Mouse (Mus musculus): ENCODE results near the gene Prss56.

The Prss56 gene

DNA sequence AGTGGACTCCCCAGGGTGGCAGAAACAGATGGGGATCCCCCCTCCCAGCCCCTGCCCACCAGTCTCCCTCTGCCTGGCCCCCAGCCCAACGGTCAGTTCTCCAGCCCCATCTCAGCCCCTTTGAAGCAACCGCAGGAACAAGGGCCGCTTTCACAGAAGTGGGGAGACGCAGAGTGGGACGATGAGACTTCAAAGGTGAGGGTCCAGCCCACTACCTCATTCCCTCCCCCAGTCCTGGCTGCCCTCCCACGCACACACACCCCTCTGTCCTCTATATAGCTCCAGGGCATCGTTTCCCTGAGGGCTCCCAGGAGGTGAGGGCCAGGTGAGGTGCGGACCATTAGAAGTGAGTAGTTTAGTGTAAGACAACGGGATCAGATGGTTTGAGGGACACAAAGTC, at the start of gene Prss56:
Gene Prss56, plus strand, starts transcription at position 301 of the 400 bp plus-strand sequence.
- DNase-seq = no peak

DNA sequence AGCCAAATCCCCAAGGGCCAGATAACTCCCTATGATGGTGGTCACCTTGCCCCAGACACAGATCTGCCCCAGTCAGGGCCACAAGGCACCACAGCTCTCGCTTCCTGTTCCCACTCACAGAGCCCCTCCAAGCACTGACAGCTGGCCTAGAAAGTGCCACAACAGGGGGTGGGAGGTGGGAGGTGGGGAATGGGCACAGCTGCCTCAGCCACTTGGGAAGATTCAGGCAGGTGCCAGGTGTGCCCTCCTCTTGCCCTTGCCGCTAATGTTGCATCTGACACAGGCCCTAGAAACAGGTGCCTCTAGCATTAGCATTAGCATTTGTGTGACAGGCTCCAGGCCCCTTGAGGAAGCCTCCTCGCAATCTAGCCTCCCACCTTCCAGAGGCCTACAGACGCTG, 41.6 kb upstream of the Prss56 start:
- DNase-seq = no peak

DNA sequence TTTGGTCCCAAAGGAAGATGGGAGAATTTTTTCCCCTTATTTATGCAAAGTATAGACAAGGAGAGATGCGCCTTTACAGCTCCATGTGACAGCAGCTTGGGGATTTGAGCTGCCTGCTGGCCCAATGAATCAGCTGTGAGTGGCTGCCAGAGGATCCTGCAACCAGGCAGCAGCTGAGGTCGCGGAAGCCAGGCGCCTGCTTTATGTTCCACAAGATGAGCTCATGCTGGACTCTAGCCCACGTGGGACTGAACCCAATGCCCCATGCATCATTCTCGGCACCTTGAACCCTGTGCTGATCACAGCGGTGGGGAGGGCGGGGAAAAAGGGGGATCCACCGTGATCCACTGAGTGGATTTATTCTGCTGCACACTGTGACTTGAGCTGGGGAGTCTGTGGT, 40.7 kb upstream of the Prss56 start:
- DNase-seq = no peak

DNA sequence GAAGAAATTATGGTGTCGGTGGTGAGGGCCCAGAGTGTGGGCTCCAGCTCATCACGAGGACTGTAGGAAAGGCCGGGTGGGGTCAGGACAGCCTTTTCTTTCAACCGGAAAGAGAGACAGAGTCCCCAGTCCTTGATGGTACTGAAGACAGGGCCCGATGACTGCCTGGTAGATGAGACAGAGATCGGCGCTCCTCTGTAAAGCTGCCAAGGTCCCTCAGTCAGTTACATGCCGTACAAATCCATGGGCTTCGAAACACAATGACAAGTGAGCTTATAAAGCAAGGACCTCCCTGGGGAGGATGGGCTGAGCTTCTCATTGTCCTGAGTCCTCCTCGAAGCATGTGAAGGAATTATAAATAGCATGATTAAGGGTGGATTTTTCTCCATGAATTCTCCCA, 40.0 kb upstream of the Prss56 start:
- no peak for DNase-seq

DNA sequence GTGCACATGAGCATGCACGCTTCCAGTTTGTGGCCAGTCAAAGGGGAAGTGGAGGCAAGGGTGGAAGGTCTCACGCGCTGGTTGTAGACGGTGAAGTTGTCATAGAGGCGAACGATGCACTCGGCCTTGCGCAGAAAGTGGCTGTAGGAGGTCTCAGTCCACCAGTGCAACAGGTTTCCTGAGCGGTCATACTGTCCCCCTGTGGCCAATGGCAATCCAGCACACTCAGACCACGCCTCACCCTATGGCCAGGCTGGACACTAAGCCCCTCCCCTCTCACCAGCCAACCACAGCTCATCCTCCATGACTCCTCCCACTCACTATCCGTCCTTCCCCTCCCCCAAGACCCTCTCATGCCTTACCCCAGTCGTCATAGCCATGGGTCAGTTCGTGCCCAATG, 33.7 kb upstream of the Prss56 start:
- DNase-seq = no peak

- DNase-seq = no peak
Observed at GRCm38 (mm10) chr1:87151286-87151685, 31.8 kb upstream of the Prss56 start.

GRCm38 (mm10) chr1:87153776-87154500, 29.2 kb upstream of the Prss56 start:
- DNase-seq = no peak

GRCm38 (mm10) chr1:87154501-87155120, 28.5 kb upstream of the Prss56 start:
- DNase-seq = no peak

- DNase-seq = no peak
Observed at GRCm38 (mm10) chr1:87155531-87156198, 27.4 kb upstream of the Prss56 start.

GRCm38 (mm10) chr1:87156199-87156587, 26.9 kb upstream of the Prss56 start, which contains the start of gene Ecel1:
Gene Ecel1 (minus strand): TSS chr1:87156521.
- DNase-seq = no peak

DNA sequence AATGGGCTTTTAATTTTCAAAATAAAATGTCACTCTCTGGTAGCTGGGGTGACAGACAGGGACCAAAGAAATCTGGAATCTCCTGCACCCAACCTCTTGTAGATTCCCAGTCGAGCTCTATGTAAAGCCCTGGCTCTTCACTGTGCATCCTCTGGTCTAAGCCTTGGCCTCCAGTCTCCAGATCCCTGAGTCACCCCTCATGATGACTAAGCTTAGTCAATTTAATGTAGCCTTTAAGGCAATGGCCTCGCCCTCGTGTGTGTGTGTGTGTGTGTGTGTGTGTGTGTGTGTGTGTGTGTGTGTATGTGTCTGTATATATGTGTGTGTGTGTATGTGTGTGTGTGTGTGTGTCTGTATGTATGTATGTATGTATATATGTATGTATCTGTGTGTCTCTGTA, 23.7 kb upstream of the Prss56 start:
- DNase-seq = no peak

DNA sequence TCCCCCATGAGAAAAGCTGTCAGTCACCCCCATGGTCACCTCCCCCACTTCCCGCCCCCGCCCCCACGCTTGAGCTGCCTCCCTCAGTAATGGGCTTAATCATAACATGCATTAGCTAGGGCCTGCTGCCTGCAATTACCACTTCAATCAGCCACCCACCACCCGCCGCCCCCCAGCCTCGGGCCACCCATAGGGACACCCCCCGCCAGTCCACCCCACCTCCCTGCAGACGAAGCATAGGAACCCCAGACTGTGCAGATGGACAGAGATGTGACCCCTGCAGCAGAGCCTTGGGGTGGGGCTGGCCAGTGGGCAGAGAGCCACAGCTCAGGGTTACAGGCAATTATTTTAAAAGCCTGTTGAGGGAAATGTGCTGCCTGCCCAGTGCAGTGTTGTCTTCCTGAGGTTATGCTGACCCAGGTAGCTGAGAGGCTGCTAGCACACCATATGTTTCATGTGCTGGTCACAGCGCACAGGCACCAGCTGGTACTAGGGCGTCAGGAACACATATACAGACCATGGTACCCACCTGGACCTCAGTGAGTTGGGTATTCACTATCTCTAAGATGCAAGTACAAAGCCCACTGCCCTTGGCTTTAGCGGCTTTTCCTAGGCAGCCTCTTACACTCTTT, 18.8 kb upstream of the Prss56 start:
- DNase-seq = no peak

DNA sequence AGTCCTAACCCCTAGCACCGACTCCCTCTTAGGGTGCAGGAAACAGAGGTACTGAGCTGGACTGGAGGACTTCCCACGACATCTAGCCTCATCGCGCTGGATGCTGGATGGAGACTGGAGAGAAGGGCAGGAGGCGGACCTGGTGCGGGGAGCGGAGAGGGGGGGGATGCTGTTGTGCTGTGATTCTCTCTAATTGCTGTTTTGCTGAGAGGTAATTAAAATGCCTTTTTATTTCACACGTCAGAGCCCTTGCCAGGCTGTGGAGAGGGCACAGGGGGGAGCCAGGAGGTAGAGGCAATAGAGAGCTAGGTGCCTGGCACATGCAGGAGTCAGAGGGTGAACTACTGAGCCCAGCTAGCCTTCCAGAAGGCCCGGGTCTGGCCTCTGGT, 18.3 kb upstream of the Prss56 start:
- DNase-seq = no peak

- DNase-seq = no peak
Observed at GRCm38 (mm10) chr1:87170458-87170857, 12.7 kb upstream of the Prss56 start.

GRCm38 (mm10) chr1:87171312-87171711, 11.8 kb upstream of the Prss56 start:
- DNase-seq = no peak

GRCm38 (mm10) chr1:87172316-87172715, 10.8 kb upstream of the Prss56 start:
- DNase-seq = no peak

DNA sequence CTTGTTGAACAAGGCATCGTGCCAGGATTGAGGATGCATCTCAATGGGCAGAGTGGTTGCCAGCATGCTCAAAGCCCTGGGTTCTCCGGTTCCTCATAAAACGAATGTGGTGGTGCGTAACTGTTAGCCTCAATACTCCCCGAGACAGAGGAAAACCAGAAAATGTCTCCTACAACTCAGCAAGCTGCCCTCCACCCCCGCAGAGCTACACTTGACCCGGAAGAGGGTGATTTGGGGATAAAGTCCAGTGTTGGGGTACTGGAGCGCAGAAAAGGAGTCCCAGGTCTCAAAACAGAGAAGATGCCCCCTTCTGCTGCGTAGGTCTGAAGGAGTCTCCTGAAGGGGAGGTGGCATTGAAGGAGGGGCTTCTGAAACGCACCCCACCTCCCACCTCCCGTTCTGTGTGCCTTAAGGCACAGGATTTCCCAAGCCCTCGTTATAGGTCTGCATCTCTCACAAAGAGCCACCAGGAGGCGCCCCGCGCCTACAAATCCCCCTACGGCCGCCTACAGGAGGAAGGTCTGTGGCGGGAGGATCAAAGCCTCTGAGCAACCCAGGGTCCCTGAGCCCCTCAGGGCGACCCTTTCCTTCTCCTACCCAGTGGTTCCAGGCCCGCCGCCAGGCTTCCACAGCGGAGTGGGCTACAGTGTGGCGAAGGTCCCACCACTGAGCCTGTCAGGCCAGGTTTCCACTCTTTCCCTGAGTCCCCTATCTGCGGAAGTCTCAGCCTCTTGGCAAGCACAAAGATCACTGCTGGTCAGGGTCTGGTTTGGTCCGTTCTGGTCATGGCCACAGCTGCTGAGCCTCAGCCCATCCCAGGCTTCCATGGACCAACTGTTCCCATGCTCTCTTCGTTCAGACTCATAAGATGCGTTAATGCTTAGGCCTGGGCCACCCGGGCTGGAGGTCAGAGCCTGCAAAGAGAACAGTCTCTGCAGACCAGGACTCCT, 8.8 kb upstream of the Prss56 start:
- peak; percentile 79 for DNase-seq

DNA sequence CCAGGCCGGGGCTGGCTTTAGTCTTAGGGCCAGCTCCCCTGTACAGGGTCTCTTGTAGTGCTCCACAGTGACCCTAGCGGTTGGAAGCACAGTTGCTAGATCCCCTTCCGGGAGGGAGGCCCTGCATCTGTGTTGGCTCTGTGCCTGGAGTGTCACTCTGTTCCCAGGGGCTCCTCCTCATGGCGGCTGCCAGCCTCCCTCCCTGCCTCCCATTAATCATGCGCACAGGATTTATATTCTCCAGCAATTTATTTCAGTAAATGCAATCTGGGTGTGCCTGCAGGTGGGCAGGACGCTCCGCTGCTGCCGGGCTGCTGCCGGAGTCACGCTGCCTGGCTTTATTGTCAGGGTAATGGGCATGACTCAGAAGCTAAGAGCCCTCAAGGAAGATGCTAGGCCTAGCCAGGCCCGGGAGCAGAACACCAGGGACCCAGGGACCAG, 7.2 kb upstream of the Prss56 start:
- DNase-seq = no peak

DNA sequence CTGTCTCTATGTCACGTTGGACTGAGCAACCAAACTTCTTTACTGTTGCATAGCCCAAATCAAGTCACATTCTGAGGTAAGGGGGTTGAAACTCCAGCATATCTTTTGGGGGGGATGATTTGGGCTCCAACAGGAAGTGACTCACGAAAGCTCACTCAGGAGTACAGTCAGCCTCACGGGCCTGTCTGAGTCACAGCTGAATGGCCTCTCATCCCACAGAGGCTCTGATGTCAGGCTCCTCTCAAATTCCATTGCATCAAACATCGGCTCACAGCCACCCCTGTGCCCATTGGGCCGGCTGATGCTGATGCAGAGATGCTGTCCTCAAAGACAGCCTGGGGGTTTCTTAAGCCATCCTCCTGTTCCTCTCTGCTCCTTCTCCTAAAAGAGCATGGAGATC, 2.2 kb upstream of the Prss56 start:
- no peak for DNase-seq

GRCm38 (mm10) chr1:87183998-87184750, 1.1 kb downstream of the Prss56 start:
- DNase-seq = no peak

DNA sequence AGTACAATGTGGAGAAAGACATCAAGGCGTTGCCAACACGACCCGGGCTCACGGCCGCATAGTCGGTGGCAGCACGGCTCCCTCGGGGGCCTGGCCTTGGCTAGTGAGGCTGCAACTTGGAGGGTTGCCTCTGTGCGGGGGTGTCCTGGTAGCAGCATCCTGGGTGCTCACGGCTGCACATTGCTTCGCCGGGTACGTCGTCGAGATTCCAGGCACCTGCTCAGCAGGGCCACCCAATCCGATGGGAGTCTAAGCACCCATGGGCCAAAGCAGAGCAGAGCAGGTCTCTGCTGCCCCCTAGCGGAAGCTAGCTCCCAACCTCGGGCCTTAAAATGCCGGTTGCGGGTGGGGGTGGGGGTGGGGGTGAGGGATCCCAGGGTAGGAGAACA, 1.6 kb downstream of the Prss56 start:
- peak; percentile 80 for DNase-seq

DNA sequence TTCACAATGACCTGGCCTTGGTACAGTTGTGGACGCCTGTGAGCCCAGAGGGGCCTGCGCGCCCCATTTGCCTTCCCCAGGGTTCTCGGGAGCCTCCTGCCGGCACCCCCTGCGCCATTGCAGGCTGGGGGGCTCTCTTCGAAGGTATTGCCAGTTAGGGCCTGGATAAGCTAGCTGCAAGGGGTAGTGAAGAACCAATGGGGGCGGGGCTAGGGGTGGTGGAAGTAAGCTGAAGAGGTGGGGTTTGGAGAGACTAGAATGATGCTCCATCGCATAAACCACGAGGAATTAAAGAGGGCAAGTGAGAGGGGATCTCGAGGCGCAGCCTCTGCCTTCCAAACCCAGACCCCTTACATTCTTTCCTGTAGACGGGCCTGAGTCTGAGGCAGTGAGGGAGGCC, 2.4 kb downstream of the Prss56 start:
- no peak for DNase-seq
